25 mouse cellular contexts compared by ENCODE assay signal in genomic region chr13:97494770-97495169, GRCm38 (mm10).
DNase-seq lines count a peak whose midpoint lies in the region; ATAC-seq and TF ChIP-seq lines count a peak whose summit lies in the region.
"Had no signal": no experiment of that assay in that cellular context is flagged by ENCODE, and none has a peak within 500 bp of the region (broad histone marks: within the 10 kb centered on the region; RNA-seq: fewer than 3 reads in every experiment).

No protein-coding gene starts in this region.

- H3K9me3 ChIP-seq in midbrain, embryonic 11.5 days (ENCODE audit: control insufficient read depth, low read length) = no peaks in the 10 kb centered on the region
- no peaks in the 10 kb centered on the region for H3K9me3 ChIP-seq in midbrain, embryonic 13.5 days
- no peaks in the 10 kb centered on the region for H3K9me3 ChIP-seq in ES-E14 (ENCODE audit: control insufficient read depth, insufficient read depth, low read depth, low read length)
- H3K9me3 ChIP-seq: embryonic facial prominence, embryonic 13.5 days; embryonic facial prominence, embryonic 15.5 days; forebrain, embryonic 13.5 days; forebrain, embryonic 15.5 days had no signal

- no peak overlapping the region for H3K27ac ChIP-seq in midbrain, embryonic 11.5 days (ENCODE audit: low read depth, low read length)
- H3K27ac ChIP-seq in midbrain, embryonic 13.5 days = no peak overlapping the region
- peak overlapping the region; percentile 59 for H3K27ac ChIP-seq in ES-E14 (ENCODE audit: insufficient read depth, low read depth, low read length, poor library complexity, severe bottlenecking)
- H3K27ac ChIP-seq: embryonic facial prominence, embryonic 13.5 days; embryonic facial prominence, embryonic 15.5 days; forebrain, embryonic 13.5 days; forebrain, embryonic 15.5 days had no signal

- DNase-seq in midbrain, embryonic 11.5 days (ENCODE audit: low spot score, missing footprints) = peak; percentile 75
- DNase-seq in ES-E14 (ENCODE audit: low read depth, low spot score) (no peak), ZHBTc4 (ENCODE audit: low read depth, low spot score) (peak; percentile 91)
- DNase-seq in lung, adult 18-20 months = no peak
- DNase-seq in left cerebral cortex, postnatal 36 days (ENCODE audit: low spot score in 2 of 2) = no peak
- DNase-seq: adrenal gland, adult 2 months; adrenal gland, postnatal 10 days; adrenal gland, postnatal 25 days; B cell, adult 2 months; cerebellum, adult 11 months; cerebellum, adult 18-20 months; cerebellum, adult 8-10 months; cerebellum, adult 9-11 months; cerebellum, postnatal 14 days; cerebellum, postnatal 36 days; embryo, embryonic 11 days; forebrain, postnatal 0 days had no signal

- intact Hi-C loops in left cerebral cortex, postnatal 36 days (cut with DNase I) = loop anchor here (5.0 kb wide), 2 partner anchors 133 to 252 kb away; partner anchors contain the start of gene Enc1

- ATAC-seq in midbrain, embryonic 11.5 days (ENCODE audit: low FRiP score) = no peak
- ATAC-seq in midbrain, embryonic 13.5 days = no peak
- ATAC-seq: CD4-positive, CD25-positive, alpha-beta regulatory T cell, adult 4 months; forebrain, embryonic 13.5 days; forebrain, embryonic 15.5 days; forebrain, postnatal 0 days had no signal

- H3K4me1 ChIP-seq in midbrain, embryonic 11.5 days (ENCODE audit: control insufficient read depth, insufficient read depth, low read length) = no peaks in the 10 kb centered on the region
- peaks cover 15% of the 10 kb centered on the region for H3K4me1 ChIP-seq in midbrain, embryonic 13.5 days (replicated peaks)
- H3K4me1 ChIP-seq in ES-E14 (ENCODE audit: control insufficient read depth in 2 of 2, insufficient read depth in 2 of 2, low read length in 2 of 2, poor library complexity in 1 of 2) = peaks cover 0 to 5% of the 10 kb centered on the region in 2 experiments; a peak in 2 of 4 replicates

- no peak overlapping the region for H3K4me2 ChIP-seq in midbrain, embryonic 11.5 days
- H3K4me2 ChIP-seq in midbrain, embryonic 13.5 days (replicated peaks) = no peak overlapping the region
- H3K4me2 ChIP-seq: embryonic facial prominence, embryonic 13.5 days; embryonic facial prominence, embryonic 15.5 days; forebrain, embryonic 13.5 days; forebrain, embryonic 15.5 days had no signal

- in situ Hi-C loops in ES-E14 (cut with MboI; ENCODE audit: low sequenced_read_pairs in 2 of 2, unreplicated experiment in 2 of 2) = loop anchor here (10.0 to 25.0 kb wide), 2 partner anchors 257 to 260 kb away; partner anchors contain the start of gene Enc1 (in 1 of the 2)

- WGBS in midbrain, embryonic 11.5 days = 77% methylated on average over 2 of the region's 2 CpGs
- 70% methylated on average over 2 of the region's 2 CpGs for WGBS in midbrain, embryonic 13.5 days

- no peak overlapping the region for H3K9ac ChIP-seq in midbrain, embryonic 11.5 days (ENCODE audit: low read length)
- no peak overlapping the region for H3K9ac ChIP-seq in midbrain, embryonic 13.5 days (replicated peaks)
- no peak overlapping the region for H3K9ac ChIP-seq in ES-E14 (ENCODE audit: insufficient read depth, low read depth, low read length, poor library complexity, severe bottlenecking)
- H3K9ac ChIP-seq: embryonic facial prominence, embryonic 13.5 days; embryonic facial prominence, embryonic 15.5 days; forebrain, embryonic 13.5 days; forebrain, embryonic 15.5 days; forebrain, postnatal 0 days had no signal

- no peak overlapping the region for H3K4me3 ChIP-seq in midbrain, embryonic 11.5 days (ENCODE audit: low read depth, low read length)
- H3K4me3 ChIP-seq in midbrain, embryonic 13.5 days (replicated peaks) = no peak overlapping the region
- no peak overlapping the region for H3K4me3 ChIP-seq in ES-E14 (ENCODE audit: insufficient read depth in 1 of 2, low read depth in 1 of 2, low read length in 2 of 2, poor library complexity in 1 of 2, severe bottlenecking in 1 of 2)
- H3K4me3 ChIP-seq: embryonic facial prominence, embryonic 13.5 days; embryonic facial prominence, embryonic 15.5 days; erythroblast, embryonic 14.5 days; forebrain, embryonic 13.5 days; forebrain, embryonic 15.5 days had no signal

- H3K36me3 ChIP-seq in midbrain, embryonic 11.5 days (ENCODE audit: control insufficient read depth, insufficient read depth, low read length) = no peaks in the 10 kb centered on the region
- no peaks in the 10 kb centered on the region for H3K36me3 ChIP-seq in midbrain, embryonic 13.5 days
- peaks cover 51% of the 10 kb centered on the region for H3K36me3 ChIP-seq in ES-E14 (ENCODE audit: control insufficient read depth, insufficient read depth, low read length, poor library complexity, severe bottlenecking)
- H3K36me3 ChIP-seq: embryonic facial prominence, embryonic 13.5 days; embryonic facial prominence, embryonic 15.5 days; forebrain, embryonic 15.5 days had no signal

- H3K27me3 ChIP-seq in midbrain, embryonic 11.5 days (ENCODE audit: control insufficient read depth, insufficient read depth, low read length) = no peaks in the 10 kb centered on the region; the same call in 1 of the 2 replicates
- no peaks in the 10 kb centered on the region for H3K27me3 ChIP-seq in midbrain, embryonic 13.5 days
- H3K27me3 ChIP-seq: CH12.LX; embryonic facial prominence, embryonic 15.5 days; forebrain, embryonic 13.5 days; forebrain, embryonic 15.5 days had no signal

TF ChIP-seq in ES-E14, 5 proteins besides CTCF, POLR2A, EP300 and RAD21:
- no peak for TF ChIP-seq ZNF384 (IDR thresholded peaks at IDR 0.05; ENCODE audit: low read depth, low read length)
- no peak for TF ChIP-seq MAFK (IDR thresholded peaks at IDR 0.05; ENCODE audit: insufficient read depth, low read depth, low read length)
- no peak for TF ChIP-seq ZC3H11A (IDR thresholded peaks at IDR 0.05; ENCODE audit: borderline replicate concordance, low read depth, low read length)
- TF ChIP-seq HCFC1 (IDR thresholded peaks at IDR 0.05; ENCODE audit: borderline replicate concordance, insufficient read depth, low read length) = no peak
- no peak for TF ChIP-seq CHD2 (IDR thresholded peaks at IDR 0.05; ENCODE audit: low read depth, low read length)
TF ChIP-seq in ES-E14: peak in this region for 0.

Comparison
In these comparisons a context has a peak if more than half of its experiments do, and no peak if none do; other contexts are left out.
1. DNase-seq: peak in midbrain, embryonic 11.5 days (single experiment) and ZHBTc4 (single experiment); none in ES-E14 (single experiment), lung, adult 18-20 months (0 of 2) and left cerebral cortex, postnatal 36 days (0 of 2).